Mouse (Mus musculus): Measurements from ENCODE around the gene Rhbdf1.
A peak's percentile ranks its signal among the peaks of the same experiment; 100 is the strongest.

Rhbdf1 gene

DNA sequence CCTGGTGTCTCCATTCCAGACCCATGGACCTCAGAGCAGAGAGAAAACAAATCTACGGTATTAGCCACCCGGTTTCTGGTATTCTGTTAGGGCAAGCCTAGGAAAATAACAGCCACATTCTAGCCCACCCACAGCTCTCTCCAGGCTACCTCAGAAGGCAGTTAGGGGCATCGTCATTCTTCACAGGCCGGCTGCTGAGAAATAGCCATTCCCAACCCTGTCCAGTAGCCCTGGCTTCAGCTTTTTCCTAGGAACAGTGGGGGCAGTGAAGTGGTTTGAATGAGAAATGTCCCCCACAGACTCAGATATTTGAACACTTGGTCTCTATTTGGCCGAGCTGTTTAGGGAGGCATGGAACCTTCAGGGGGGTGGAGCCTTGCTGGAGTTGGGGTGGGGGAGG, 32.7 kb downstream of the Rhbdf1 start:
- DNase-seq, result no peak

DNA sequence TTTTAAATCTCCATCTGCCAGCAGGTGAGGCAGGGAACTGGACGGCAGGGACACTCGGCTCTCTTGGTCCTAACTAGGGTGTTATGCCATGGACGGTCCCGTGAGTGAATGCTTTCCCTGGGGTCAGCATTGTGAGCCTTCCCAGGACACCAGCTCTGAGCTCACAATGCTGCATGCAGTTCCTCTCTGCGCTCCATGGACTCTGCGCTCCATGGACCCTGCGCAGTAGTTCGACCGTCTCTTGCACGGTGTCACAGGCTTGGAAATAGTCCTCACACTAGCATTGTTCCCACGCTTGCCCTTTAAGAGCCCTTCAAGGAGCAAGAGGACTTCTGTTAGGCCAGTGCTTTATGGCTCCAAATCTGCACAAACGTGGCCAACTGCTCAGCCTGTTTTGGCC, 33.2 kb downstream of the Rhbdf1 start:
- no peak for DNase-seq

- DNase-seq, result no peak
Observed at GRCm38 (mm10) chr11:32187256-32187655, 34.8 kb downstream of the Rhbdf1 start.

DNA sequence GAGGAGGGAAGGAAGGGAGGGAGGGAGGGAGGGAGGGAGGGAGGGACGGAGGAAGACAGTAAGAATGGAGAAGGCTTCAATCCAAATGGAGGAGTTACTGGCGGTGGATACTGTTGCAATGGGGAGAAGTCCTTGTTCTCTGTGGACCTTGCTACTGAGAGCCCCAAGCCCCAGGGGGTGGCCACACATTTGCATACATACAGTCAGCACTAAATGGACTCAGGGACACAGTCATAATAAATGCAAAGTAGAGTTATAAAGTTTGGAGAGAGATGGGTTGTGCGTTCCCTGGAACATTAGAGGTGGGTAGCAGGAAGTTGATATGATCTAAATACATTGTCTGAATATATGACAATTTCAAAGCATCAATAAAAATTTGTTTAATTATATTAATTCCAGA, 36.1 kb downstream of the Rhbdf1 start:
- DNase-seq, result no peak

GRCm38 (mm10) chr11:32184469-32184868, 37.6 kb downstream of the Rhbdf1 start:
- DNase-seq, result no peak

DNA sequence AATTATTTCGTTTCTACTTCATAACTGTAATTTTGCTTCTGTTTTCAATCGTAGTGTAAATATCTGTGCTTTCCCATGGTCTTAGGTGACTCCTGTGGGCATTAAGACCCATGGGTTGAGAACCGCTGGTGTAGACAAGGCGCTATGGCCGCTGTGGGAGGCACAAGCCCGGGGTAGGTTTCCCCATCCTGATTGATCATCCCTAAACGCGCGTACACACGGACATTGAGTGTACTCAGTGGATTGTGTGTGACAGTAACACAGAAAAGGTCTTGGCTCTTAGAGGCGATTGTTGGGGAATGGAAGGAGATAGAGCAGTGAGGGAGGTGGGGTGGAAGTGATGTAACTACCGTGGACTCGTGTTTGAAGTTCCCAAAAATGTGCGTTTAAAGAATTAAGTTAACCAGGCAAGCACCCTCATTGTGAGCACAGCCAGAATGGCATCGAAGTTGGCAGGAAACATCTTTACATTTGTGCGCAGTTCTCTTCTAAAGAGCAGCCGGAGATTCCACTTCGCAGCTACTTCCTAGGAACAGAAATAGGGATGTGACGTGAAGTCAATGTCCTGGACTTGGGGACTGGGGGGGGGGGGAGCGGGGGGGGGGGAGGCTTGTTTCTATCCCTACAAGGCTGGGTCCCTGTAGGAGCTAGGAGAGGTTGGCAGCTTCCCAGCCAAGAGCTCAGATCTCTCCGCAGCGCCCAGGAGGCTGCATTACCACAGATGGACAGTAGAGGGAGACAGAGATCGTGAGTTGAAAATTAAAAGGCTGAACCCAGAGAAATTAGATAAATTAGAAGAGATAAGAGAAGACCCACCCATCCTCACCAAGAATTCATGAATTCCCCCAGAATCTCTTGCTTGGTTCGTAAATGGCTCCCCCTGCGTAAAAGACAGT, 39.9 kb downstream of the Rhbdf1 start:
- DNase-seq, result peak; percentile 91

DNA sequence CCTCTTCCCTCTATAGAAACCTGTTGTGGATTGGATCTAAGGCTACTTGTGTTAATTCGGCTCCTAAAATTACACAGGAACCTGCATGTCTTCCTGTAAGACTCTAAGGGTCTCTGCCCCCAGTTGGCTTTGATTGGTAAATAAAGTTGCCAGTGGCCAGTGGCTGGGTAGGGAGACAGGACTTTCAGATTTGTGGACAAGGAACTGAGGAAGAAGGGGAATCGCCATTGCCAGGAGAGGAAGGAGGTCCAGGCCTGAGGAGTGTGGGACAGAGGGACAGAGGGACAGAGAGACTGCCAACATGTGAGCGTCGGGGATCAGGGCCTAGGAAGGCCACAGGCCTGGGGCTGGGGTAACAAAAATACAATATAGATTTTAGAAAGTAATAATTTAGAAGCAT, 40.9 kb downstream of the Rhbdf1 start:
- DNase-seq, result no peak

GRCm38 (mm10) chr11:32178506-32178905, 43.6 kb downstream of the Rhbdf1 start:
- DNase-seq, result no peak

DNA sequence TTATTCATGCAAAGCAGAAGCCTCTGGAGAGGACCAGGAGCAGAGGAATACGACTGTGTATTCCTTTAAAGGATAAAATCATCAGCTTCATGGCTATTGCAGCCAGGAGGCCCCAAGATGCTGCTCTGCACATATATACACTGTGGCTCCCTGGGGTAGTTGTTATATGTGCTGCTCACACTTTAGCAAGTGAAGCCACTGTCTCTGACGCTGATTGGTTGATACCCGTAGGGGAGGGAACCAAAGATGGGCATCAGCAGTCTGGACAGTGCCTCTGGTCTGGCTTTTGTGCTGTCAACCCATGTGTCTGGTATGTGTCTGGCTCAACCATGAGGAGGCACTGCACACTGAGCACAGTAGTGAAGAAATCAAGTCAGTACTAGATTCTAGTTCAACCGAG, 55.4 kb downstream of the Rhbdf1 start:
- no peak for DNase-seq

GRCm38 (mm10) chr11:32161922-32162804, 59.9 kb downstream of the Rhbdf1 start:
- DNase-seq, result peak; percentile 78

DNA sequence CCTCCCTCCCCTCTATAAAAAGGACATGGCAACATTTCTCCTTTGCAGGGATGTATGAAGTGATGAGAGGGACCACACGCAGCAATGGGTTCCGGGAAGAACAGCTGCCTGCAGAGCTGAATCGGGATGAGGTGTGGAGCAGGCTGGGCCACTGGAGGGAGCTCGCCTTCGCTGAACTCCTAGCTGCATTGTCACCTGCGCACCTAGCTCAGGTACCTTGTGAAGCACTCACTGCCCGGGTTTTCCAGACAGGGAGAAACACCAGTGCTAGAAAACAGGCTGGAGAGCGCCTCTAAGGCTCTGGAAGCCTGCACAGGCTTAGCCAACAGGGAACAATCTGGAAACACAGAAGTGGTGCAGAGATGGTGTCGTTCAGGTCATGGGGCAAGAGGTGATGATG, 60.6 kb downstream of the Rhbdf1 start:
- peak; percentile 47 for DNase-seq

- no peak for DNase-seq
Observed at GRCm38 (mm10) chr11:32160341-32160740, 61.8 kb downstream of the Rhbdf1 start.

Measured in cerebellum, adult 9-10 months (tissue).